Mouse (Mus musculus) CD4-positive, CD25-positive, alpha-beta regulatory T cell, adult 4 months (primary cell): Measurements from ENCODE around the gene Dnmt3b. TPM values are rescaled to one million over a fixed set of nuclear protein-coding genes. Genes with fewer than 3 reads are reported as not detected.
"Not testable (repeated sequence)": the region's sequence is repeated elsewhere in the genome, so short reads cannot be mapped to it uniquely, and the experiment has no call there.

ENCODE experiments used
- ATAC-seq: one replicate; pipeline ENCODE4 v1.8.0; 2017
- polyA plus RNA-seq, 2 experiments: library from polyadenylated mRNA; unstranded; fragments of 100-300 nt; shearing (Covaris generic); gene quantifications; one replicate each; pipeline ENCODE4 v1.2.1; 2017

The Dnmt3b gene
- polyA plus RNA-seq, 2 experiments from 2014 or later, result 3.6 to 5.7 TPM

DNA sequence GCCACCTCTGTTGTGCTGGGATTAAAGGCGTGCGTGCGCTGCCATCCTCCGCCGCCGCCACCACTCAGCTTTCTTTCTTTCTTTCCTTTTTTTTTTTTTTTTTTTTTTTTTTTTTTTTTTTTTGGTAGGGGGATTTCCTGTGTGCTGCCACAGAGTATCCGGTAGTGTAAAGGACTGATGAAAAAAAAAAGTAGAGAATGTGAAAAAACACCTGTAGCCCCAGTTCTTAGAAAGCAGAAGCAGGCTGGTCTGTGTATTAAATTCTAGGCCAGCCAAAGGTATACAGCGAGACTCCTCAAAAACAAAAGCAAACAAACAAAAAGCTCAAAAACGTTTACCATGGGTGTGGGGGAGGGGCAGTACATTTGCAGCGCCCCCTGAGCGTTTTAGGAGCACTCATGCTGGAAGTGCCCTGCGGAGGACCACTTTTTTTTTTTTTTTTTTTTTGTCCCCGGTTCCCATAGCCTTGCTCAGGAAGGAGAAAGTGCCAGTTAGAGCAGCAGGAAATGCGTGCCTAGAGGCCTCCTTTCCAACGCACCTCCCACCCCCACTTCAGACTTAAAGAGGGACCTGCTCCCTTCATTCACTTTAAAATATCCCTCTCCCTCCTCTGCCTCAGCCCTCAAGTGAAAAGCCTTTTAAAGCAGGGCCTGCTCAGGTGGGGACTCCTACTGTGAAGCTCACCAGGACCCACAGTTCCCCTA, 10.1 kb upstream of the Dnmt3b start:
- peak; percentile 76 for ATAC-seq

GRCm38 (mm10) chr2:153642496-153642895, 6.8 kb upstream of the Dnmt3b start:
- no peak for ATAC-seq

- ATAC-seq, result no peak
These were observed 6.3 kb upstream of the Dnmt3b start for GRCm38 (mm10) chr2:153642999-153643398.

GRCm38 (mm10) chr2:153648773-153649297, 415 bp upstream of the Dnmt3b start:
- no peak for ATAC-seq

DNA sequence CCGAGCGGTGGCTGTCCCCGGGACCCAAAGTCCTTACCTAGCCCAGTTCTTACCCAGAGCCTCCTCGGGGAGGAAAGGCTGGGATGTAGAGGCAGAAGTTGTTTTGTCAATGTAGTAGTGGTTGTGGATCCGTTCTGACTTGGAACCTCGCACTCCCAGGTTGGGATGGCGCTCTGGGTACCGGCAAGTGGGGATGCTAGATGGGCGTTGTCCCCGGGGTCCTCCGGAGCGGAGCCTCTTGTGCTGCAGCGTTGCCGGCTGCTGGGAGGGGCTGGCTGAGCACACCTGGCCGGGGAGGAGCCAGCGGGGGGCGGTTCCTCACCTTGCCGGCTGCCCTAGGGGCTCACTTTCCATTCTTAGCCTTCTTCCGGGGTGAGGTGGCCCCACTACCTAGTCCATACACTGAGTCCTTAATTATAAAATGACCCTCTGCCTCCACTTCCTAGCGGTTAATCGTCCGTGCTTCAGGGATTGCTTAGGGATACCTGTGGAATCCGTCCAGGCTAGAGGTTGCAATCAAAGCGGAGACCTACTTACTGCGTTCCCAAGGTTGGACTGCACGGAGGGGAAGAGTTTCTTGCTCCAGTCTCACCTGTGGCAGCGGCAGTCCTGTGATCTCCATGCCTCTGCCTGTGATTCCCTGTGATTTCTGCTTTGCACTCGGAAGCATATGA, 901 bp downstream of the Dnmt3b start:
- peak; percentile 29 for ATAC-seq

DNA sequence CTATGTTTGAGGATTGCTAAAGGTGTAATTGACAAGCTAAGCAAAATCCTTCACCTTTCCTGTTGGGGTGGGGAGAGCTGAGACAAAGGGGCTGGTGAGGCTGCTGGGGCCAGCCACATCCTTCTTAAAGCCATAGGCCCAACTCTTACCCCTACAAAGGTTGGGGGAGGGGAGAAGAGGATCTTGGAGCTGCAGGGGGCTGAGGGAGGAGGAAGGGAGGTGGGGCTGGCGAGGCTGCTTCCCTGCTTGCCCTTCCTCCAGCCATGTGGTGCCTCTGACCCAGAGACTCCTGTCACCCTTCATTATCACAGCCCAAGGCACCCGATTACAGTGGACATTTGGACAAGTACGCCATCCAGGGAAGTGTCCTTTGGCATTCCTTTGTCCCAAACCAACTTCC, 2.4 kb downstream of the Dnmt3b start:
- ATAC-seq, result no peak

DNA sequence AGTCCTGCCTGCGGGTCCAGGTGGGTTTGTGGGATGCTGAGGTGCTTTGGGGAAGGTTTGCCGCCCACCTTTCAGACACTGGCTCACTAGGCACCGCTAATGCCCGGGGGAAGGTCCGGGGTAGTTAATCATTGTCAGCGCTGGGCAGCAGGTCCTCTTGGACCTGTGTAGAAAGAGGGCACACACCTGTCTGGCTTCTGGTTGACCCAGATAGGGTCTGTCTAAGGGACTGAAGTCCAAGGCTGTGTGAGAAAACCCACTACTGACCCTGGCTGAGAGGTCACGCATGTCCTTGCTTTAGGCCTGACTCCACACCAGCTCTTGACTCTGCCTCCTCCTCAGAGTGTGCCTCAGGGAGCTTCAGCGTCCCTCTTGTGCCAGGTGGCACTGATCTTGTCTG, 8.4 kb downstream of the Dnmt3b start:
- not testable (repeated sequence) for ATAC-seq

DNA sequence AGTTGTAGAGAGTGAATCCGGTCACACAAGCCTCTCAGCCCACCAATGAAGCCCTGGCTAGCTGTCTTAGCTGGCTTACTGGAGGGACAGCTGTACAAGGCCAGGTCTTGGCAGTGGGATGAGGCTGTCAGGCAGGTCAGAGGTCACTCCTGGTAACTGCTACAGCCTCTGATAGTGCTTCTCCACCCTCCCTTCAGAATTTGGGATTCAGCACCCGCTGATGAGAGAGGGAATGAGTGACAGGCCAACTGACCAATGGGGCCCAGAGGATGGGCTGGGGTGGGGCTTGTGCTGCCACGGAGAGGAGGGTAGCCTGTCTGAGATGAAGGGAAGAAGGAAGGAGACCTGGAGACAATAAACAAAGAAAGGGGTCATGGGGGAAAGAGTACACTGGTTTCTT, 11.4 kb downstream of the Dnmt3b start:
- ATAC-seq, result no peak

DNA sequence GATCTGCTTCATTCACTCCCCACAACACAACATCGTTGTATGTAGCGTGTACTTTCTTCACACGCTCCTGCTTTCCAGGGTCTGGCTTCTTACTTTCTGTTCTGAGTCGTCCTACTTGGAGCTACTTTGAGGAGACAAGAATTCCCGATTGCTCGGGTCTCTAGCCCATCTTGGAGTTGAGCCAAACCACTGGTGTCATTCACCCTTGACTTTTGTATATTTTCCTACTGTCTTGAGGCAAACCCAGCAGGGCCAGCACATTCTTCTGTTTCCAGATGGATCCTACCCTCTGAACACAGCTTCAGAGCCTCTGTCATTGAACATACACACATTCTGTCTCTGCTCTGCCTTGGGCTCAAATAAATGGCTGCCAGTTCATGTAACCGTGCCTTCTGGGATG, 16.2 kb downstream of the Dnmt3b start:
- ATAC-seq, result no peak

- no peak for ATAC-seq
These were observed 19.6 kb downstream of the Dnmt3b start for GRCm38 (mm10) chr2:153668754-153669376.

- no peak for ATAC-seq
These were observed 20.9 kb downstream of the Dnmt3b start for GRCm38 (mm10) chr2:153670111-153670510.

GRCm38 (mm10) chr2:153672619-153673018, 23.4 kb downstream of the Dnmt3b start:
- ATAC-seq, result no peak

GRCm38 (mm10) chr2:153675364-153675763, 26.1 kb downstream of the Dnmt3b start:
- not testable (repeated sequence) for ATAC-seq

- ATAC-seq, result no peak
These were observed 27.7 kb downstream of the Dnmt3b start for GRCm38 (mm10) chr2:153676944-153677343.

- ATAC-seq, result no peak
These were observed 28.3 kb downstream of the Dnmt3b start for GRCm38 (mm10) chr2:153677550-153677949.

DNA sequence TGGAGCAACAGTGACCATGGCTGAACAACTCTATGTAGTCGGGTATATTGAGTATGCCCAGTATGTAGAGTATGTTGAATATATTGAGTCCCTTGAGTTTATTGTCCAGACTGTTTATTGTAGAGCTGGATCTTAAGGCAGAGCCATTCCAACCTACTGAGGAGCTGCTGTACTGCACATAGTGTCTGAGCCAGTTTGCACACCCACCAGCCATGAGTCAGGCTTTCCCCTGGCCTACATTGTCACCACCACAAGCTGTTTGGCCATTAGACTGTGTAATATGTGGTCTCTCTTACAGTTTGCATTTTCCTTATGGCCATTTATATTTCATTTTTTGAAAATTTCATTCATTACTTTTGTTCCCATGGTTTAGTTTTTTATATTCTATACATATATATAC, 30.7 kb downstream of the Dnmt3b start:
- ATAC-seq, result no peak

DNA sequence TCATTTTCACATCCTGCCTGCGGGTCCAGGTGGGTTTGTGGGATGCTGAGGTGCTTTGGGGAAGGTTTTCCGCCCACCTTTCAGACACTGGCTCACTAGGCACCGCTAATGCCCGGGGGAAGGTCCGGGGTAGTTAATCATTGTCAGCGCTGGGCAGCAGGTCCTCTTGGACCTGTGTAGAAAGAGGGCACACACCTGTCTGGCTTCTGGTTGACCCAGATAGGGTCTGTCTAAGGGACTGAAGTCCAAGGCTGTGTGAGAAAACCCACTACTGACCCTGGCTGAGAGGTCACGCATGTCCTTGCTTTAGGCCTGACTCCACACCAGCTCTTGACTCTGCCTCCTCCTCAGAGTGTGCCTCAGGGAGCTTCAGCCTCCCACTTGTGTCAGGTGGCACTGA, 44.2 kb downstream of the Dnmt3b start:
- not testable (repeated sequence) for ATAC-seq

- peak; percentile 75 for ATAC-seq
These were observed 45.3 kb downstream of the Dnmt3b start for GRCm38 (mm10) chr2:153694462-153695085.

GRCm38 (mm10) chr2:153696352-153696751, 47.1 kb downstream of the Dnmt3b start, which contains the start of gene Dnmt3c:
Dnmt3c (plus strand) TSS chr2:153696652.
- no peak for ATAC-seq

DNA sequence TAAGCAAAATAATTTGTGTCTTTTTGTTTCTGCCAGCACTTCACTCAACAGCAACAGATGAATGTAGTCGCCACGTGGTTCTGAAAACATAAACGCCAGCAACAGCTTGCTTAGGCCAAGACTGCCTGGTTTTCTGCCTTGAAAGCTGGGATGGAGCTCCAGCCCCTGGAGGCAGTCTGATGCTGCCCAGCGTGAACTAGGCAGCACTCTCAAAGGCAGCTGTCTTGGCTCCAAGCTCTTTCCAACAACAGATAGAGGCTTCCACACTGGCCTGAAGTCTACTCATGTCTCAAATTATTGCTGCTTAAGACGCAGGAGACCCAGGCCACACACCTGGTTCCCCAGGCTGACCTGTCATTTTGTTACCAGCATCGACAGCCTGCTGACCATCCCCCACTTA, 54.1 kb downstream of the Dnmt3b start:
- no peak for ATAC-seq

- ATAC-seq, result peak; percentile 53
These were observed 61.6 kb downstream of the Dnmt3b start for GRCm38 (mm10) chr2:153710701-153711330.

GRCm38 (mm10) chr2:153712646-153713091, 63.4 kb downstream of the Dnmt3b start:
- no peak for ATAC-seq
